ENCODE assay signal across 8 mouse cellular contexts in genomic region chr2:164592014-164592413, GRCm38 (mm10). TPM values are rescaled to one million over a fixed set of nuclear protein-coding genes. Genes with fewer than 3 reads are reported as not detected.
DNase-seq lines count a peak whose midpoint lies in the region; ATAC-seq and TF ChIP-seq lines count a peak whose summit lies in the region.
"Had no signal": no experiment of that assay in that cellular context is flagged by ENCODE, and none has a peak within 500 bp of the region (broad histone marks: within the 10 kb centered on the region; RNA-seq: fewer than 3 reads in every experiment).

No protein-coding gene starts in this region.

- ATAC-seq in liver, embryonic 14.5 days (ENCODE audit: insufficient read depth): no peak
- ATAC-seq in embryonic facial prominence, embryonic 11.5 days (replicated peaks; ENCODE audit: insufficient number of reproducible peaks, low FRiP score, low TSS enrichment, low read depth): 0 out of 2 replicates have a peak, but pooled peaks have one; percentile 44
- peak; percentile 44; the same call in 1 of the 2 replicates for ATAC-seq in neural tube, embryonic 14.5 days (ENCODE audit: low read depth)

- H3K4me2 ChIP-seq in liver, embryonic 14.5 days (ENCODE audit: low read depth): no peak overlapping the region
- H3K4me2 ChIP-seq in embryonic facial prominence, embryonic 11.5 days (ENCODE audit: low read depth, low read length): no peak overlapping the region
- H3K4me2 ChIP-seq in neural tube, embryonic 14.5 days (ENCODE audit: low read depth, low read length): no peak overlapping the region

- H3K27me3 ChIP-seq in liver, embryonic 14.5 days (ENCODE audit: control insufficient read depth, insufficient read depth, low read length): no peaks in the 10 kb centered on the region
- H3K27me3 ChIP-seq in embryonic facial prominence, embryonic 11.5 days (ENCODE audit: control insufficient read depth, insufficient read depth, low read length): no peaks in the 10 kb centered on the region
- no peaks in the 10 kb centered on the region for H3K27me3 ChIP-seq in neural tube, embryonic 14.5 days (ENCODE audit: control insufficient read depth, insufficient read depth, low read length)

- H3K36me3 ChIP-seq in liver, embryonic 14.5 days (replicated peaks; ENCODE audit: control insufficient read depth, insufficient read depth, low read depth): no peaks in the 10 kb centered on the region
- no peaks in the 10 kb centered on the region for H3K36me3 ChIP-seq in embryonic facial prominence, embryonic 11.5 days (replicated peaks; ENCODE audit: control insufficient read depth, insufficient read depth, low read depth, low read length)
- no peaks in the 10 kb centered on the region for H3K36me3 ChIP-seq in neural tube, embryonic 14.5 days (ENCODE audit: control insufficient read depth, insufficient read depth, low read length)

- DNase-seq in liver, embryonic 14.5 days (ENCODE audit: low read depth in 3 of 3, low spot score in 3 of 3): no peak
- DNase-seq in liver (no peak), ZHBTc4 (ENCODE audit: low read depth, low spot score) (peak; percentile 71)
- peak; percentile 81 for DNase-seq in embryonic facial prominence, embryonic 11.5 days (ENCODE audit: low spot score)
- DNase-seq in layer of hippocampus, postnatal 10 days (ENCODE audit: low spot score in 2 of 2): peak; percentile 37 to 49
- DNase-seq in spleen, postnatal 14 days (ENCODE audit: low spot score in 2 of 2): no peak

- TF ChIP-seq CTCF in liver, embryonic 14.5 days (IDR thresholded peaks at IDR 0.05; ENCODE audit: low read depth): peak; percentile 49

- no peak overlapping the region for H3K9ac ChIP-seq in liver, embryonic 14.5 days (replicated peaks)
- 0 out of 2 replicates have a peak overlapping the region, but pooled peaks have one; percentile 25 for H3K9ac ChIP-seq in embryonic facial prominence, embryonic 11.5 days (replicated peaks; ENCODE audit: low read length)
- no peak overlapping the region for H3K9ac ChIP-seq in neural tube, embryonic 14.5 days (replicated peaks; ENCODE audit: low read depth, low read length)

- H3K4me3 ChIP-seq in liver, embryonic 14.5 days (ENCODE audit: insufficient read depth in 1 of 2, low read depth in 2 of 2, low read length in 2 of 2): no peak overlapping the region
- H3K4me3 ChIP-seq in embryonic facial prominence, embryonic 11.5 days (ENCODE audit: low read depth, low read length): no peak overlapping the region
- H3K4me3 ChIP-seq in neural tube, embryonic 14.5 days (ENCODE audit: low read depth, low read length): no peak overlapping the region

- TF ChIP-seq EP300 in liver, embryonic 14.5 days (IDR thresholded peaks at IDR 0.05; ENCODE audit: low read depth): no peak

- H3K9me3 ChIP-seq in liver, embryonic 14.5 days (ENCODE audit: control insufficient read depth, low read length): no peaks in the 10 kb centered on the region
- H3K9me3 ChIP-seq in embryonic facial prominence, embryonic 11.5 days (replicated peaks; ENCODE audit: control insufficient read depth, low read length): no peaks in the 10 kb centered on the region
- no peaks in the 10 kb centered on the region for H3K9me3 ChIP-seq in neural tube, embryonic 14.5 days (ENCODE audit: control insufficient read depth, low read length)

- 10% methylated on average over 4 of the region's 4 CpGs for WGBS in liver, embryonic 14.5 days (ENCODE audit: insufficient replicate concordance)
- WGBS in embryonic facial prominence, embryonic 11.5 days: 5% methylated on average over 4 of the region's 4 CpGs
- WGBS in neural tube, embryonic 14.5 days: 13% methylated on average over 4 of the region's 4 CpGs

- H3K27ac ChIP-seq in liver, embryonic 14.5 days: no peak overlapping the region
- H3K27ac ChIP-seq in embryonic facial prominence, embryonic 11.5 days (replicated peaks; ENCODE audit: low read depth, low read length): no peak overlapping the region
- H3K27ac ChIP-seq in neural tube, embryonic 14.5 days (ENCODE audit: low read depth, low read length): no peak overlapping the region

- no peaks in the 10 kb centered on the region for H3K4me1 ChIP-seq in liver, embryonic 14.5 days (replicated peaks; ENCODE audit: control insufficient read depth in 2 of 2, insufficient read depth in 2 of 2, low read length in 1 of 2)
- H3K4me1 ChIP-seq in embryonic facial prominence, embryonic 11.5 days (ENCODE audit: control insufficient read depth, insufficient read depth, low read length): no peaks in the 10 kb centered on the region
- no peaks in the 10 kb centered on the region for H3K4me1 ChIP-seq in neural tube, embryonic 14.5 days (ENCODE audit: control insufficient read depth, insufficient read depth, low read length)

RNA-seq across cellular contexts. Expression of gene Eppin, which starts 1.4 kb away (rescaled TPM):
- polyA plus RNA-seq in liver, embryonic 14.5 days (2012; rRNA removed): not detected in 2 replicates
- polyA plus RNA-seq in liver, embryonic 14.5 days (2014; fragmentation: Nextera tagmentation; extraction: Ambion mirVana): not detected in 2 replicates
- polyA plus RNA-seq in embryonic facial prominence, embryonic 11.5 days (2014; fragmentation: Nextera tagmentation; extraction: Ambion mirVana): not detected in 2 replicates
- not detected for total RNA-seq in layer of hippocampus, postnatal 10 days (2021)
- not detected in 2 replicates for polyA plus RNA-seq in neural tube, embryonic 14.5 days (2014; fragmentation: Nextera tagmentation; extraction: Ambion mirVana)
- polyA plus RNA-seq: heart, embryonic 14.5 days had no signal

RNA-seq across cellular contexts. Expression of gene Wfdc6a, which starts 6.8 kb away (rescaled TPM):
- 0.06 and 0.11 TPM in 2 replicates for polyA plus RNA-seq in liver, embryonic 14.5 days (2012; rRNA removed)
- polyA plus RNA-seq in liver, embryonic 14.5 days (2014; fragmentation: Nextera tagmentation; extraction: Ambion mirVana): 0.19 TPM in 1 of 2 replicates, not detected in the other
- polyA plus RNA-seq in embryonic facial prominence, embryonic 11.5 days (2014; fragmentation: Nextera tagmentation; extraction: Ambion mirVana): not detected in 2 replicates
- total RNA-seq in layer of hippocampus, postnatal 10 days (2021): 1 to 10 TPM in 1 of 2 experiments, under 1 TPM in 1; 0.78 to 2.2 TPM
- polyA plus RNA-seq in neural tube, embryonic 14.5 days (2014; fragmentation: Nextera tagmentation; extraction: Ambion mirVana): not detected in 2 replicates

RNA-seq across cellular contexts. Expression of gene Spint3, which starts 18.8 kb away (rescaled TPM):
- not detected in 2 replicates for polyA plus RNA-seq in liver, embryonic 14.5 days (2012; rRNA removed)
- not detected in 2 replicates for polyA plus RNA-seq in liver, embryonic 14.5 days (2014; fragmentation: Nextera tagmentation; extraction: Ambion mirVana)
- not detected in 2 replicates for polyA plus RNA-seq in embryonic facial prominence, embryonic 11.5 days (2014; fragmentation: Nextera tagmentation; extraction: Ambion mirVana)
- not detected for total RNA-seq in layer of hippocampus, postnatal 10 days (2021)
- polyA plus RNA-seq in neural tube, embryonic 14.5 days (2014; fragmentation: Nextera tagmentation; extraction: Ambion mirVana): not detected in 2 replicates
- polyA plus RNA-seq: heart, embryonic 14.5 days had no signal

RNA-seq across cellular contexts. Expression of gene Wfdc6b, which starts 21.3 kb away (rescaled TPM):
- not detected in 2 replicates for polyA plus RNA-seq in liver, embryonic 14.5 days (2012; rRNA removed)
- polyA plus RNA-seq in liver, embryonic 14.5 days (2014; fragmentation: Nextera tagmentation; extraction: Ambion mirVana): not detected in 2 replicates
- polyA plus RNA-seq in embryonic facial prominence, embryonic 11.5 days (2014; fragmentation: Nextera tagmentation; extraction: Ambion mirVana): not detected in 2 replicates
- total RNA-seq in layer of hippocampus, postnatal 10 days (2021): not detected
- not detected in 2 replicates for polyA plus RNA-seq in neural tube, embryonic 14.5 days (2014; fragmentation: Nextera tagmentation; extraction: Ambion mirVana)
- polyA plus RNA-seq: heart, embryonic 14.5 days had no signal

RNA-seq across cellular contexts. Expression of gene Wfdc8, which starts 21.4 kb away (rescaled TPM):
- not detected in 2 replicates for polyA plus RNA-seq in liver, embryonic 14.5 days (2012; rRNA removed)
- not detected in 2 replicates for polyA plus RNA-seq in liver, embryonic 14.5 days (2014; fragmentation: Nextera tagmentation; extraction: Ambion mirVana)
- not detected in 2 replicates for polyA plus RNA-seq in embryonic facial prominence, embryonic 11.5 days (2014; fragmentation: Nextera tagmentation; extraction: Ambion mirVana)
- total RNA-seq in layer of hippocampus, postnatal 10 days (2021): not detected
- polyA plus RNA-seq in neural tube, embryonic 14.5 days (2014; fragmentation: Nextera tagmentation; extraction: Ambion mirVana): not detected in 2 replicates
- polyA plus RNA-seq: heart, embryonic 14.5 days had no signal

Comparison
In these comparisons a context has a peak if more than half of its experiments do, and no peak if none do; other contexts are left out.
1. DNase-seq: peak in ZHBTc4 (single experiment), embryonic facial prominence, embryonic 11.5 days (single experiment) and layer of hippocampus, postnatal 10 days (2 of 2); none in liver, embryonic 14.5 days (0 of 3), liver (single experiment) and spleen, postnatal 14 days (0 of 2).